Mouse (Mus musculus): ENCODE measurements around the gene B3gnt9.
"Not testable (repeated sequence)": the region's sequence is repeated elsewhere in the genome, so short reads cannot be mapped to it uniquely, and the experiment has no call there.

The B3gnt9 gene

DNA sequence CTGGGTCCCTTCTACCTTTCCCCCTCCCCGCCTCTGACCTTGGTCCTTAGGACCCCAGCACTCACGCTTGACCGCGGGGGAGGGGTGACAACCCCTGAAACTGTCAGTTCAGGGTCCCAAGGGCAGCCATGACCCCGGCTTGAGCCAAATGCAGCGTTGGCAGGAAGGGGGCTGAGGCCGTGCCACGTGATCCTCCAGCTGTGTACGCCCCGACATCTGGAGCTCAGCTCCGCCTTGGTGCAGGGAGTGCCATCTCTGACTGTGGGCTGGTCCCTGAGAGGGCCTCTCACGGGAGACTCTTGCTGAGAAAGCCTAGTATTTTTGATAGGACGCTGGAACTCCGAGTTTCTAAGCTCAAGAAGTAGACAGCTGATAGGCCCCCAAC lies at the start of gene B3gnt9:
Gene B3gnt9, minus strand, starts transcription at position 188 of the 385 bp plus-strand sequence.
- DNase-seq (ENCODE audit: low spot score), result no peak

DNA sequence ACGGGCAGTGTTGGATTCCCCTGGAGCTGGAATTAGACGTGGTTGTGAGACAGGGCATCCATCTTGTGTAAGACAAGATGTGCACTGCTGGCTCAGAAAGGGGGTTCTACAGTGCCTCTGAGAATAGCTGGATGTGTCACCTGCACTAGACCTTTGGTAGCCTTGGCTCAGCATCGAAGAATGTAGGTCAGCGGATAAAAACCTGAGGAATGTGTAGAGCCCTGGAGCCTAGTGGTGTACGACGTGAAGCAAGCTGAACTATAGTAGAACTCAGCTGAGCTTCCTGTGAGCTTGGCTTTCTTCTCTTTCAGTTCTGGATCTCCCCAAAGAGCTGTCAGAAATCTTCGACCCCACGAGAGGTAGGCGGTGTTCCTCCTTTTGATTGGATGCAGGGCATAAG lies 48.9 kb upstream of the B3gnt9 start:
- DNase-seq (ENCODE audit: low spot score), result no peak

DNA sequence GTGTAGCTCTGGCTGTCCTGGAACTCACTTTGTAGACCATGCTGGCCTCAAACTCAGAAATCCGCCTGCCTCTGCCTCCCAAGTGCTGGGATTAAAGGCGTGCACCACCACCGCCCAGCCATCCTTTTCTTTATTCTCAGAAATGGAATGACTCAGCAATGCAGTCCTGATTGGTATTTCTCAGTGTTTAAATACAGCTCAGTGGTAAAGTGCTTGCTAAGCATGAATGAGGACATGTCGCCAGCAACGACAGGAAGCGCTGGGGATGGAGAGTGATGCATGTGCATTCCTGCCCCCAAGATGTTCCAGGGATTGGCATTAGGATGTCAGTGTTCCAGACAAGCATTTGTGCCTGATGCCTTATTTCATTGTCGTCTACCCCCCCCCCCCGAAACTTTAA lies 48.4 kb upstream of the B3gnt9 start:
- DNase-seq (ENCODE audit: low spot score), result no peak

DNA sequence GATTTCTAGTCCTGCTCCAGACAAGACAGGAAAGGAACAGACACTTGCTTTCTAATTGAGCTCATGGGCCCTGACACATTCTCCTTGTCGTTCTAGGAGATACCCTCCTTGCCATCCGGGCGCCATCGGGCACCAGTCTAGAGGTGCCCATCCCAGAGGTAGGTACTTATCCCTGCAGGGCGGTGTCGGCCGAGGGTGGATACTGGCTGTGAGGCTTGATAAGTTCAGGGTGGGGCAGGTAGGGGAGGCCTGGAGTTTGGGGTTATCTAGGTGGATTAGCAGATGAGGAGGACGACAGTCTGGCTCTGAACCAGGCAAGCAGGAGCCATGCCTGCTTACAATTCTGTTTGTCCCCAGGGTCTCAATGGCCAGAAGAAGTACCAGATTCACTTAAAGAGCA lies 45.0 kb upstream of the B3gnt9 start:
- no peak for DNase-seq (ENCODE audit: low spot score)

DNA sequence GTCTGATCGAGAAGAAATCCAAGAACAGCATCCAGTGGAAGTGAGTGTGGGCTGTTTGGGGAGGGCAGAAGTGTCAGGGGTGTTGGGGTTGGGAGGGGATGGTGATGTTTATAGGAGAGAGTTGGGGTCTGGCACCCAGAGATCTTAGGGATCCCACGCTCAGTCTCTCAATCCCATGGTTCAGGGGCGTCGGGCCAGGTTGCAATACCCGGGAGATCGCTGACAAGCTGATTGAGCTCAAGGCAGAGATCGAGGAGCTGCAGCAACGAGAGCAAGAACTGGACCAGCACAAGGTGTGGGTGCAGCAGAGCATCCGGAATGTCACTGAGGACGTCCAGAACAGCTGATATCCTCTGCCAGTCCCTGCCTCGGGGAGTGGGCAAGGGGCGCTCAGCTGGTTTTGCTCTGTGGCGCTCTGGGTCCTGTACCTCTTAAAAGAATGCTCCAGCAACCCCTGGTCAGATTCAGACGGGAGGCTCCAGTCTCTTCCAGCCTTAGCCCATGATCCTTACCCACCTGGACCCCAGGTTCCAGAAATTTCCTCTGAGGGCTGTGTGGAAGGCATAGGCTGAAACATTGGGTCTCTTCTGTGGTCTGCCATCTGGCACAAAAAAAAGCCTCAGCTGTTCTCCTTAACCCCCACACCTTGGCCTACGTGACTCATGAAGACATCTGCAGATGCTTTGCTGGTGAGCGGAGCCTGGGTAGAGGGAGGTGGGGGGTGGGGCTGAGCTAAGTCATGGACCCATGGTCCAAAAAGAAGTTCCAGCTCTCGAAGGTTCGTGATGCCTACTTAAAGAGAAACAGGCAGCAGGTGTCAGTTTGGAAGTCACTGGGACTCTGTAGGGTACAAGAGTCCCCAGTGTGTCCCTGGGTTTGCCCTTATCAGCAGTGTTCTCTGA lies 43.6 kb upstream of the B3gnt9 start:
- DNase-seq (ENCODE audit: low spot score), result no peak

DNA sequence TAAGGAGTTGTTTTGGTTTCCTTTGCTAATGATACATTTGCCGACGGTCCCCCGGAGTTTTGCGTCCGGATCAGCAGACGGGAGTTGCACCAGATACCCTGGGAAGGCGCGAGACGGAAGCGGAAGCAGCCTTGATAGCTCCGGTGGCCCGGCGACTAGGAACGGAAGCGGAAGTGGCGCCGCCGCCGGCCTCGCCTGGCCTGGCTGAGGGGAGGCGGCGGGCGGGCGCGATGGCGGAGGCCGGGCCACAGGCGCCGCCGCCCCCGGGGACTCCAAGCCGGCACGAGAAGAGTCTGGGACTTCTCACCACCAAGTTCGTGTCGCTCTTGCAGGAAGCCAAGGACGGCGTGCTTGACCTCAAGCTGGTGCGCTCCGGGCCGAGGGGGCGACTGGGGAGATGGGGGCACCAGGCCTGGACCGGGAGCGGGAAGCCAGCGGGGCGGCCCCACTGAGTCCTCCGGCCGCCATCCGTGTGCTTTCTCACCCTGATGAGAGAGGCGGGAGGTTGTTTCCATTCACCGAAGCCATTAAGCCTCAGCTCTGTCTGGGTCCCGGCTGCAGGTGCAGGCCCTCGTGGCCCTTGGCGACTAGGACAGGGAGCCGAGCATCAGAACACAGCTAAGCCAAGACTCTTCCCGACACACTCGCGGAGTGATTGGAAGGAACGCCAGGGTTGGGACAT lies 42.7 kb upstream of the B3gnt9 start, which contains the start of gene E2f4:
Gene E2f4, plus strand, starts transcription at position 153 of the 682 bp plus-strand sequence.
- DNase-seq (ENCODE audit: low spot score), result no peak

DNA sequence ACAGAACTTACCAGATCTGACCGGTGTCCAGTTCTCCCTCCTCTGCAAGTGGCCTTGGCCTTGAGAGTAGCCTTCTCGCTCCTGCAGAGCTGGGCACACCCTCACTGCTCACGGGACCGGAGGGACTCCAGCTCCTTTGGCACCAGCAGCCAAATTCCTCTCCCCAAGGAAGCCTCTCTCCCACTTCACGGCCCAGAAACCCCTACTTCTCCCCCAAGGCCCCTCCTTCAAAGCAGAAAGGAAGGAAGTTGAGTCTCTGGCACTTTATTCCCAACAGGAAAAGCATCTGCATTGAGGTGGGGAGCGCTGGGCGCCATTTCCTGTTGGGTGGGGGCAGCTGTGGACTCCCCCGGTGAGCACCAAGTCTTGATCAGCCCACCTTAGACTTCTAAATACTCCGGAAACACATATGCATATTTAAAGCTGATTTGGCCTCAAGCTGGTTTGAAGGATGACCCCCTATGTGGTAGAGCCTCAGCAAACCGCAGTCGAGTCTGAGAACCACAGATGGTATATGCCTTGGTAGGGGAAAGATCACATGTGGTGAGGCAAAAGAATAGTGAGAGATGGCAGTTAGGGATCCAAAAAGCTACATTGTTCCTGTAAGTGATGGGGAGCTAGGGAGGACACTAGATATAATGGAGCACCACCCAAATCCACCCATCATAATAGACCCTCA lies 41.1 kb upstream of the B3gnt9 start, which contains the start of gene Exoc3l:
Gene Exoc3l, minus strand, starts transcription at position 207 of the 679 bp plus-strand sequence.
- DNase-seq (ENCODE audit: low spot score), result no peak

DNA sequence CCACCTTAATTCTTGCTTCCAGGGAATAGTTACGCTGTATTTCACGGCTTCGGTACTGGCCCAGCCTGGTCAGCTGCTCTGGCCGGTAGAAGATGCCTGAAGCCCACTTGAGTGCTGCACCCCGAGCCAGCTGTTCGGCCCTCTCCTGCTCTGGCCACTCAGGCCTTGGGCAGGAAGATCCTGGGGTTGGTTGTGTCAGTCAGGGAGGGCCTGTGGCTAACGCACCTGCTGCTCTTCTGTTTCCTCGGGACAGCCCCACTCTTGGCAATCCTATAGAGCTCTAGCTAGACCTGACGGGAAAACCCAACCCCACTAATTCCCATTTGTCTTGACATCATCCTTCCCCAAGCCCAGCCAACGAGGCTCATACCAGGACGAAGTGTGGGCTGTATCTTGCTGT lies 40.3 kb upstream of the B3gnt9 start:
- DNase-seq (ENCODE audit: low spot score), result no peak

DNA sequence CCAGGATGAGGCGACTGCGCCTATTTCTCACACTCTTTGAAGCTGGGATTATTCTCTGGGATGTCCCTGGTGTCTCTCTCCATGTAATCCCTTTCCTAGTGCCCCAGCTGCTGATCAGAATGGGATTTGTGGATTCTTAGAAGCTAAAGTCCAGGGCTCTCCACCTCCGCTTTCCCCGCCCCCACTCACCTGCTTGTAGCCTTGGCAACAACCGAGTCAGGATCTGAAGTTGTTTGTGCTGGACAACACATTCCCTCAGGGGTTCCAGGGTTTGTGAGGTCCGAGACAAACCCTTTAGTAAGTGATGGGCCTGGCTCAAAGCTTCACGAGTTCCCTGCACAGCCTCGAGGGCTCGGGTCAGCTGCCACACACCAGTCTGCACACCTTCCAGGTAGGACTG lies 39.8 kb upstream of the B3gnt9 start:
- DNase-seq (ENCODE audit: low spot score), result no peak

DNA sequence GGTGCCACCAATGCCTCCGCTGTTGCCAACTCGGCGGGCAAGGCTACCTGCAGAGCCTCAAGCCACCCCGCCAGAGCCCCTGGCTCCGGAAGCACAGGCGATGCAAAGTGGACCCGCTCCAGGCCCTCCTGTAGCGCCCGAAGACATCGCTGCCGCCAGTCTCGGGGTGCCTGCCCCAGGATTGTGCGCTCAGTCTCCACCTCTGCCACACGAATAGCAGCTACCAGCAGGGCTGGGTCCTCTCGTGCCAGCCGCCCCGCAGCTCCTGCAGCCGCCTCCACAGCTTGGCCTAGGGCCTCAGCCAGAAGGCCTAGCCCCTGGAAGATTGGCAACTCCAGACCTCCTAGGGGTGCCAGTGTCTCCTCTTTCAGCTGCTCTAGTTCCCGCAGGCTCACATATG lies 38.5 kb upstream of the B3gnt9 start:
- DNase-seq (ENCODE audit: low spot score), result no peak

DNA sequence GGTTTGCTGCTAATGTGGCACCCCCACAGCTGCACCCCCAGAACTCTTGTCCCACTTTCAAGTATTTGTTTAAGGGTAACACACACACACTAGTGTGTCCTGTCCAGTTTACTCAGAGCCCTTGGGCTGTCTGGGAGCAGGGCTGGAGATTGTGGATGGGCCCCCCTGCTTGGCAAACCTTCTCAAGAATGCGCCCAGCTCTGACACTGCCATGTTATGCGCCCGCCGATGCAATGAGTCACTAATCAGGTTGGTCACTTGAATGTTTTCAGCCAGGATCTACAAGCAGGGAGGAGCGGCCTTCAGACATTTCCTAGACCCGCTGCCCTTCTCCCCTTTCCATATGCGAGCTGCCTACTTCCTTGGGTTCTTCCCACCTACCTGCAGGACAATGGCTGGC lies 37.5 kb upstream of the B3gnt9 start:
- DNase-seq (ENCODE audit: low spot score), result no peak

DNA sequence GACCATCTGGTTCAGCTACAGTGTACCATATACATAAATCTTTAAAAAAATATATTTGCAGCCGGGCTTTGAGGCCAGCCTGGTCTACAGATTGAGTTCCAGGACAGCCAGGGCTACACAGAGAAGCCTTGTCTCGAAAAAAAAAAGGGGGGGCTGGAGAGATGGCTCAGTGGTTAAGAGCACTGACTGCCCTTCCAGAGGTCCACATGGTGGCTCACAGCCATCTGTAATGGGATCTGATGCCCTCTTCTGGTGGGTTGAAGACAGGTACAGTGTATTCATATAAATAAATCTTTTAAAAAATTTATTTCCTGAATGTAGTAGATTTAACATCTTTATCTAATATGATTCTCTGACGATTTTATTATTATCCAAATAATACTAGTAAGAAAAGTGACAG lies 36.8 kb upstream of the B3gnt9 start:
- DNase-seq (ENCODE audit: low spot score), result not testable (repeated sequence)

DNA sequence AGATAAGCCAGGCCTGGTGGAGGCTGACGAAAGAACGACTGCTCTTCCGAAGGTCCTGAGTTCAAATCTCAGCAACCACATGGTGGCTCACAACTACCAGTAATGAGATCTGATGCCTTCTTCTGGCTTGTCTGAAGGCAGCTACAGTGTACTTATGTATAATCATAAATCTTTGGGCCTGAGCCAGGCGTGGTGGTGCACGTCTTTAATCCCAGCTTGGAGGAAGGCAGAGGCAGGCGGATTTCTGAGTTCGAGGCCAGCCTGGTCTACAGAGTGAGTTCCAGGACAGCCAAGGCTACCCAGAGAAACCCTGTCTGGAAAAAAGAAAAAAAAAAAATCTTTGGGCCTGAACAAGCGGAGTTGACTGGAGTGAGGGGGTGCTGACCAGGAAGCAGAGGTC lies 36.4 kb upstream of the B3gnt9 start:
- DNase-seq (ENCODE audit: low spot score), result not testable (repeated sequence)

DNA sequence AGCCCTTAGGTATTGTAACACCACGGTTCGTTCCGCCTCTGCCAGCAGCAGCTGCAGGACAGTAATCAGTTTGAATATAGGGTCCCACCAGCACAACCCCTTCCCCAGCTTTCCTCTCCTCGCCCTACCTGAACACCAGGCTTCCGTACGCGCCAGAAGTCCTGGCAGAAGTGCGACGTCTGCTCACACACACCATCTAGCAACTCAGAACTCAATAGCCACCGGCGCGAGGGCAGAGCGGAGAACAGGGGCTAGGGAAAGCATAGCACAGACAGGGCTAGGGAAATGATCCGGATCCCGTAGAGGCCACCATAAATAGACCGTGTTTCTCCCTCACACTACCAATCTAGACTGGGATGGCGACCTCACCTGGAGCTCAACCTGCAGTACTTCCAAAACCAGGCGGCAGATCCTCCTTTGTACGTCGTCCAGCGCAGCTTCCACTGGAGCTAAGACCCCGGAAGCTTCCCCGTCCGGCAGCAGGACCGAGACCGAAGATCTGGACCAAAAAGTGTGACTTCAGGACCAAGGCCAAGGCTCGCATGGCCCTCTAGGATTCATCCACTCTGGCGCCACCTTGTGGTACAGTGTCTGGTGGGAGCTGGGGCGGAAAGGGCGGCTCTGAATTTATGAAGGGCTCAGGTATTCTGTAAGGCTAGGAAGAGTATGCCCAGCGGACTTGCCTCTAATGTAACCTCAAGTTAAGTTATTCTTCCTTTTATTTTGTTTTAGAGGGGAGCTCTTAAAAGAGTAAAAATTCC lies 35.8 kb upstream of the B3gnt9 start:
- peak; percentile 86 for DNase-seq (ENCODE audit: low spot score)

DNA sequence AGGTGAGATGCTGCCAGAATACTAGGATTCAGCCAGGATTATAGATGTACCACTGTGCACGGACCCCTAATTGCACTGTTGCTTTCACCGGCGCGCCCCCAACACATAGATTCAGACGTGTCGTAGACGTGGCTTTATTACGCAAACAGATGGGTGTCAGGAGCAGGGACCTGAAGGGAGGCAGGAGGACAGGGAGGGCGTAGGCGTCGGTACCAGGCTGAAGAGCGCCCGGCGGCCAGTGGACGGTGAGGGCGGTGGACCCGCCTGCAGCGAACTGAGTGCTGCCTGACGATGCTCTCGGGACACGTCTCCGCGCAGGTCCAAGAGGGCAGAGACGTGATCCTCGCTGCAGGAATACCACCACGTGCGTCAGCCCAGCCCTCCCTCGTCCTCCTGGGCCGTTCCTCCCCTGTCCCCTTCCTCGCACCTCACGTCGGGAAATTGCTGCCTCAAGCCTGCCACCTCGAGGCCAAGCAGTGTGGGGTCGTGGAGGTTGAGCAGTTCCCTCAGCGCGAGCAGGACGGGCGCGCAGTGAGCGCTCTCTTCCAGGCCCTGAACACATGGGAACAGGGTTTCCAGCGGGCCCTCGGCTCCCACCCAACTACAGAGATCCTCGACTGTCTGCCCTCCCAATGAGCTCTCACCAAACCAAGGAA lies 35.0 kb upstream of the B3gnt9 start, which contains the start of gene 4931428F04Rik:
Gene 4931428F04Rik, minus strand, starts transcription at position 60 of the 656 bp plus-strand sequence.
- DNase-seq (ENCODE audit: low spot score), result no peak

DNA sequence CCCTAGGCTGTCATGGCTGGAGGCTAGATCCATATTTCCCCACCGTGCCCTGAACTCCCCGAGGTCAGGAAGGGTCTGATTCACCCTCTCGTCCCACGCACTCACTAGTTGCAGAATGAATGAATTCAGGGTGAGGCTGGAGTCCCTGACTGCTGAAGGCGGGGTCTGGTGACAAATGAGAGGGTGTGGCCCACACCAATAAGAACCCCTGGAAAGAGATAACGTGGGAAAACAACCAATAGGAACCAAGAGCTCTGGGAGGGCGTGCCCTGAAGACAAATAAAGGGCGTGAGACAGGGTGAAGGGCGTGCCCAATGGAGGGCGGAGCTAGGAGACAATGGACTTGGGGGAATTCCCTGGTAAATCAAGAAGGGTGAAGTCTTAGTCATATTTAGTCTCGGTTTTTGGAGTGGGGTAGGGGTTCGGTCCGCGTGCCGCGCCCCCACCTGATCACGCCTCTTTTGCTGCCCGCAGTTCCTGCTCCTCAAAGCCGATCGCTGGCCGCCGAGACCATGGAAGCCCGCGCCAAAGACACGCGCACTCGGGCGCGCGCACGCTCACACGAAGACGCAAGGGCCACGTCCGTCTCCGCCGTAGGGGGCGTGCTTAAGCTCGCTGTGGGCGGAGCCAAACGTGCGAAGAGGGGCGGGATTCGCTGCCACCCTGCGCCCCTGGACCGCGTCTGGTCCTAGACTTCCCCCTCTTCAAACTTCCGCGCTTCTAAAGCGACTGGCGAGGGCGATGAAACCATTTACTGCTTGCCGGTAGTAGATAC lies 34.2 kb upstream of the B3gnt9 start:
- DNase-seq (ENCODE audit: low spot score), result peak; percentile 65

DNA sequence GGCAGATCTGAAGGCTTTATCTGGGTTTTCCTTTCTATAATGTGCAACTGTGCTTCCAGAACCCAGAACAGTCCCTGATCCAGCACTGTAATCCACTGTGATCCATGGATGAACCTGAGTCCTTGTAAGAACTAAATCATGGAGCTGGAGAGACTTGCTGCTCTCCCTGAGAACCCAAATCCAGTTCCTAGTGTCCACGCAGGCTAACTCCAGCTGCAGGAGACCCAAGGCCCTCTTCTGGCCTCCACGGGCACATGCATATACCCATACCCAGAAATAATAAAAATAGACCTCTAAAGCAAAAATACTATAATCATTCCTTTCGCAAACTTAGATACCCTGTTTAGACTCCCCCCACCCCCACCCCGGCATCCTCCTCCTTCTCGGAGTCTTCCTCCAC lies 33.3 kb upstream of the B3gnt9 start:
- no peak for DNase-seq (ENCODE audit: low spot score)

DNA sequence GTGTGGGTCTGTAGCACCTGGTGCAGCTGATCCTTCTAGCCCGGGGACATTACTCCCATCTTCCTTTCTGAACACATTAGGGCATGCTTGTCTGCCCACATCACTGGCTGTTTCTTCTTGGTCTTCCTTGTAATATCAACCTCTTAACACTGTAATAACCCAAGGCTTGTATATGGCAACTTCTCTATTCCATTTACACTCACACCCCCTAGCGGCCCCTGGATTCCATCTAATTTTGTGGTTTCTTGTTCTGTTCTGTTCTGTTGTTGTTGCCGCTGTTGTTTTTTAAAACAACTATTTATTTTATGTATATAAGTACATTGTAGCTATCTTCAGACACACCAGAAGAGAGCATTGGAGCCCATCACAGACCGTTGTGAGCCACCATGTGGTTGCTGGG lies 32.0 kb upstream of the B3gnt9 start:
- DNase-seq (ENCODE audit: low spot score), result no peak

DNA sequence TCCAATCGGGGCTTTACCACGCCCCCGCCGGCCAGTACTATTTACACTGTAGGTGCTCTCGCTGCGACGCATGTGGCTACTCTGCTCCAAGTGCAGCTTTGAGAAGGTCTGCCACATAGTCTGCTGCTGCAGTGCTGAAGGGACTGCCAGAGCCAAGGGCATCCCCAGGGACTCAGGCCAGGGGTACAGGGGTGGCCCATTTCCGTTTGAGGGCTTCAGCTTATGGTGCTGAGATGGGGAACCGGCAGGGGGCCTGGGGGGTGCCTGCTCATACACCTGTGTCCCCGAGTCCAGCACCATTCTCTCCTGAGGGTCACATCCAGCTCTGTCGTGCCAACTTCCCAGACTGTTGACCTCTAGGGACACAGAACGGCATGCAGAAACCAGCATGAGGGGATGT lies 30.6 kb upstream of the B3gnt9 start:
- DNase-seq (ENCODE audit: low spot score), result no peak

DNA sequence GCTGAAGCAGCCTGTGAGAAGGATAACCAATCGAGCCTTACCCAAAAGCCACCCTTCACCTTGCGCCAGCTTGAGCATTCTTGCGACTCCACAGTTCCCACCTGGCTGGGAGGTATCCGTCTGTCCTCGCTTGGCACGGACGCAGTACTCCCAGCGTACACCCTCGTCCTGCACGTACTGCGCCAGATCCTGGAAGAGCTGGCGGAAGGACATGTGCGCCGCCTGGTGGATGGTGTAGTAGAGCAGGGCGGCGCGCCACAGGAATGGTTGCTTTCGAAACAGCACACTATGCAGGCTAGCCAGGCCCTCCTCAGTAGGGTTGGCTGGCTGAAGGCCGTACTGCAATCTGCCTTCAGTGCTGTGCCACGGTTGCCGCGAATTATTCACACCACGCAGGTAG lies 28.1 kb upstream of the B3gnt9 start:
- DNase-seq (ENCODE audit: low spot score), result no peak

DNA sequence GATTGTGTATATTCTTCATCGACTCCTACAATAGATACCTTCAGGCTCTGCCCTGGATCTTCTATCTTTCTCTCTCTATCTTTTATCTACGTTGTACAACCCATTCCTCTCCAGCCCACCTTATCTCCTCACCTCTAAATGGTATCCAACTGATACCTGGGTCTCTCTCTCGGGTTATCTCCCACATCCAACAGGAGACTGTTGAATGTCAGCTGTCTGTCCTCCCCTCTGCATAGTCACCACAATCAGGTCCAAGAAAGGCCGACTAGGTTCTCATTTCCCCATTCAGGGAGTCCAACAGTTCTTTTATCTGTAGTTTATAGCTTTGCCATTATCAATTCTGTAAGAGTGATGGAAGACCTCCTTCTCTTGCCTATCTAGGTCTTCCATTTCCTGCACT lies 27.3 kb upstream of the B3gnt9 start:
- DNase-seq (ENCODE audit: low spot score), result no peak
